Mouse (Mus musculus): ENCODE data around the gene Duxbl3. TPM values are rescaled to one million over a fixed set of nuclear protein-coding genes. Genes with fewer than 3 reads are reported as not detected.
"Not testable (repeated sequence)": the region's sequence is repeated elsewhere in the genome, so short reads cannot be mapped to it uniquely, and the experiment has no call there.

The Duxbl3 gene
- polyA plus RNA-seq (2016; fragmentation: Nextera tagmentation; extraction: Ambion mirVana), result 5.7 and 6.3 TPM in 2 replicates

DNA sequence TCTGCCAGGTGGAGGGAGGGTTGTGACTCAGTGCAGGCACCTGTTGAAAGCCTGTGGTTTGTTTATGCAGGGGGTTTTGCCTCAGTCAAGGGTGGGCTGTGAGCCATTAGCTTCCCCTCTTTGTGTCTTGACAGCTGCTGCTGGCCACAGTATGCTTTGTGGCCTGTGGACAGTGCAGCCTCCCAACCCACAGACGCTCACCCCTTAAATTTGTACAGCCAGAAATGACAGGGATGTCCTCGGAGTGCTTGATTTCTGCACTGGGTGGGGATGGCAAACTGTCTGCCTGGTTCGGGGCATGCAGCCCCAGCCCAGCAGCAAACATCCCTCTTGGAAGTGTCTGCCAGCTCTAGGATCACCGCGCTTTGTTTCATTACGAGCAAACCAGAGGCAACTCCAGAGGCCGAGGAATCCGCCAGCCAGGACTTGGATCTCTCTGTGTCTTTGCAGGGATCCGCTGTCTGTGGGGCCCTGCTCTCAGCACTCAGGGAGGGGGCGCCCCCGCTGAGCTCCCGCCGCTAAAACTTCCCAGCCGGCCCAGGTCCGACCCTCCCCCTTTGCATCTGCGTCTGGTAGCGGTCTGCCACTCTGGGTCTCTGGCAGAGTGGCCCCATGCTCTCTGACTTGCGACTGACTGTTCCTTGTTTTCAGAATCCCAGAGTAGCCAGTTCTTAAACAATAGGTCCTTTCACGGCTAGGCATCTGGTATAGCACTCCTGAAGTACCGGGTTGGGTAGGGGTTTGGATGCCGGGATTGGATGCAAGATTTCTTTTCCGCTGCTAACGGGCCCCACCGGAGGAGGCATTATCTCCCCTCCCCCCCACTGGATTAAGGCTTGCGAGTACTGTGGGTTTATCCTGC is at the start of gene Duxbl3:
Gene Duxbl3 (plus strand): TSS at position 207 of the 862 bp plus-strand sequence.
- not testable (repeated sequence) for H3K9me3 ChIP-seq; H3K27me3 ChIP-seq (ENCODE audit: insufficient read depth, poor library complexity, severe bottlenecking); DNase-seq (ENCODE audit: low spot score); H3K4me1 ChIP-seq (replicated peaks); H3K4me3 ChIP-seq; H3K27ac ChIP-seq; H3K36me3 ChIP-seq
- no CpG with 5 or more reads among the region's 25 CpGs for WGBS

- H3K4me1 ChIP-seq (replicated peaks); DNase-seq (ENCODE audit: low spot score); H3K36me3 ChIP-seq; H3K4me3 ChIP-seq; H3K9me3 ChIP-seq; H3K27ac ChIP-seq; H3K27me3 ChIP-seq (ENCODE audit: insufficient read depth, poor library complexity, severe bottlenecking): not testable (repeated sequence)
- WGBS, result no CpG with 5 or more reads among the region's 5 CpGs
Observed at GRCm38 (mm10) chr14:26216233-26217000, 41.3 kb upstream of the Duxbl3 start.

- H3K27me3 ChIP-seq (ENCODE audit: insufficient read depth, poor library complexity, severe bottlenecking); DNase-seq (ENCODE audit: low spot score); H3K27ac ChIP-seq; H3K36me3 ChIP-seq; H3K9me3 ChIP-seq; H3K4me1 ChIP-seq (replicated peaks); H3K4me3 ChIP-seq: not testable (repeated sequence)
- no CpG with 5 or more reads among the region's 2 CpGs for WGBS
Observed at GRCm38 (mm10) chr14:26237183-26237582, 20.6 kb upstream of the Duxbl3 start.

DNA sequence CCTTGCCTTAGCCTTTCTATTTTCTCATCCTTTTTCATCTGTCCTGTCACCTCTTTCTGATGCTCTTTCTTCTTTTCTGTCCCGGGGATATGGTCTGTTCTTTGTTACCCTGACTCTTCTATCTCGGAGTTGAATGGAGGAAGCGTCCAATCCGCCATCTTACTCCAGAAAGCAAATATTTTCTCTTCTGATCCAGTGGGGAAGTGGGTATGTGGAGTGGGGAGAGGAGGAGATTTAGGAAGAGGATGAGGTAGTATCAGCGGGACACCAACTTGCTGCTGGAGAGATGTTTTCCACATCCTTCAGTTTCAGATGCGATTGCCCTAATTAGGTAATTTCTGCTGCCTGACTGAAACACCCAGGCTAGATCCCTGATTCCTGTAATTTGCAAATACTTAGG is 967 bp downstream of the Duxbl3 start:
- H3K4me1 ChIP-seq (replicated peaks); H3K27ac ChIP-seq; H3K27me3 ChIP-seq (ENCODE audit: insufficient read depth, poor library complexity, severe bottlenecking); H3K4me3 ChIP-seq; H3K9me3 ChIP-seq; H3K36me3 ChIP-seq; DNase-seq (ENCODE audit: low spot score): not testable (repeated sequence)
- WGBS, result no CpG with 5 or more reads among the region's 6 CpGs

- H3K27ac ChIP-seq; H3K27me3 ChIP-seq (ENCODE audit: insufficient read depth, poor library complexity, severe bottlenecking); DNase-seq (ENCODE audit: low spot score); H3K4me3 ChIP-seq; H3K4me1 ChIP-seq (replicated peaks); H3K9me3 ChIP-seq; H3K36me3 ChIP-seq: not testable (repeated sequence)
- WGBS, result no CpG with 5 or more reads among the region's 2 CpGs
Observed at GRCm38 (mm10) chr14:26286737-26287136, 29.0 kb downstream of the Duxbl3 start.

GRCm38 (mm10) chr14:26293859-26294258 is 36.1 kb downstream of the Duxbl3 start:
- Histone ChIP-seq H3K36me3 (no peaks in the 10 kb centered on the region), H3K9me3 (no peaks in the 10 kb centered on the region), H3K4me3 (no peak overlapping the region), H3K4me1 (replicated peaks) (no peaks in the 10 kb centered on the region), H3K27ac (no peak overlapping the region), H3K27me3 (ENCODE audit: insufficient read depth, poor library complexity, severe bottlenecking) (no peaks in the 10 kb centered on the region)
- 100% methylated on average over 1 of the region's 1 CpGs for WGBS
- no peak for DNase-seq (ENCODE audit: low spot score)

DNA sequence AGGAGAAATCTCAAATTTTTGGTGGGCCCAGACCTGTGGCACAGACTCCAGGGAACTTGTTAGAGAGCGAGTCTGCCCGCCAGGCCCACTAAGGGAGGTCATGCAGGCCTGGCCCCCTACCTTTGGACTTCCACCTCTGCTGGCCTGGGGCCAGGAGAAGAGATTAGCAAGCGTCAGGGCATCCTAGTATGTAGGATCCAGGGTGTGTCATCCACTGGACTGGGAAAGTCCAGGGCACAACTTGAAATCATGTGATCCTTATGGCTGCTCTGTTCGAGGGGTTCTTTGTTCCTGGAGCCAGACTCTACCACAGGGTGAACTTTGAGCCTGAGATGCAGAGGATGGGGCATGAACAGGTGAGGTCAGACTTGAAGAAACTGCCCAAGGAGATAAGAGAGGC is 39.3 kb downstream of the Duxbl3 start:
- Histone ChIP-seq H3K27ac (no peak overlapping the region), H3K4me1 (replicated peaks) (no peaks in the 10 kb centered on the region), H3K36me3 (no peaks in the 10 kb centered on the region), H3K27me3 (ENCODE audit: insufficient read depth, poor library complexity, severe bottlenecking) (no peaks in the 10 kb centered on the region), H3K9me3 (no peaks in the 10 kb centered on the region), H3K4me3 (no peak overlapping the region)
- DNase-seq (ENCODE audit: low spot score), result no peak
- 79% methylated on average over 4 of the region's 4 CpGs for WGBS

GRCm38 (mm10) chr14:26297484-26297883 is 39.7 kb downstream of the Duxbl3 start:
- H3K4me1 ChIP-seq (replicated peaks), result no peaks in the 10 kb centered on the region
- H3K36me3 ChIP-seq, result no peaks in the 10 kb centered on the region
- H3K4me3 ChIP-seq, result no peak overlapping the region
- no peaks in the 10 kb centered on the region for H3K9me3 ChIP-seq
- no peak overlapping the region for H3K27ac ChIP-seq
- no peaks in the 10 kb centered on the region for H3K27me3 ChIP-seq (ENCODE audit: insufficient read depth, poor library complexity, severe bottlenecking)
- DNase-seq (ENCODE audit: low spot score), result no peak
- 82% methylated on average over 5 of the region's 5 CpGs for WGBS

GRCm38 (mm10) chr14:26303111-26303510 is 45.3 kb downstream of the Duxbl3 start:
- no peak overlapping the region for H3K27ac ChIP-seq
- H3K4me3 ChIP-seq, result no peak overlapping the region
- H3K36me3 ChIP-seq, result no peaks in the 10 kb centered on the region
- no peaks in the 10 kb centered on the region for H3K9me3 ChIP-seq
- 44% methylated on average over 2 of the region's 2 CpGs for WGBS
- H3K27me3 ChIP-seq (ENCODE audit: insufficient read depth, poor library complexity, severe bottlenecking), result no peaks in the 10 kb centered on the region
- H3K4me1 ChIP-seq (replicated peaks), result no peaks in the 10 kb centered on the region
- peak; percentile 31 for DNase-seq (ENCODE audit: low spot score)

DNA sequence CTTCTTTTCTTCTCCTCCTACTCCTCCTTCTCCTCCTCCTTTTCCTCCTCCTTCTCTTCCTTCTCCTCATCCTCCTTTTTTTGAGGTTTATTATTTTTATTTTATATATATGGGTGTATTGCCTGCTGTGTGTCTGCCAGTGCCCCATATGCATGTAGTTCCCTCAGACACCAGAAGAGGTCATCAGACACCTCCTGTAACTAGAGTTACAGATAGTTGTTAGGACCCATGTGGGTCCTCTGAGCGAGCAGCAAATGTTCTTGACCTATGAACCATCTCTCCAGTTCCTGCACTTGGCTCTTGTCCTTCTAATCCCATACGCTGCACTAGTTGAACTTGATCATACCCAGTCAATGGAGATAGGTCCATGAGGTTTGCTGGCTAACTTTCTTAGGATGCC is 48.3 kb downstream of the Duxbl3 start:
- no peaks in the 10 kb centered on the region for H3K27me3 ChIP-seq (ENCODE audit: insufficient read depth, poor library complexity, severe bottlenecking)
- no peak overlapping the region for H3K27ac ChIP-seq
- no peak overlapping the region for H3K4me3 ChIP-seq
- DNase-seq (ENCODE audit: low spot score), result peak; percentile 39
- H3K4me1 ChIP-seq (replicated peaks), result no peaks in the 10 kb centered on the region
- H3K36me3 ChIP-seq, result no peaks in the 10 kb centered on the region
- WGBS, result 53% methylated on average over 2 of the region's 2 CpGs
- no peaks in the 10 kb centered on the region for H3K9me3 ChIP-seq

DNA sequence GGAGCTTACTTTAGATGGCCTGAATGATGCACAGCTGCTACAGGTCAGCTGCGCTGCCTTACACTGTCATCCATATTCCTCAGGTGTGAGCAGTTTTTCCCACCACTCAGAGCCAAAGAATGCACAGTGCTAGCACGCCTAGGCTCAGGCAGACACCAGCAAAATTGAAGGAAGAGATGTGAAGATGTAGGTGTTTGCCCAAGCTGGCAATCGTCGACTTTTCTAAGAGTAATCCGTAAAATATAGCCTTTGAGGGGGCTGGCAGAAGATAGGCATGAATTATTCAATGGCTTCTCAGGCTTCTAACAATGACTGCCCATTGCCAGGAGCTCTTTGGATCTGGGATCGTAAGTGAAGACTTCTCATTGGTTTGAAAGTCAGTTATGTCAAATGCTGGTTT is 51.1 kb downstream of the Duxbl3 start:
- DNase-seq (ENCODE audit: low spot score), result no peak
- Histone ChIP-seq H3K27me3 (ENCODE audit: insufficient read depth, poor library complexity, severe bottlenecking) (no peaks in the 10 kb centered on the region), H3K36me3 (no peaks in the 10 kb centered on the region), H3K9me3 (no peaks in the 10 kb centered on the region), H3K4me3 (no peak overlapping the region), H3K27ac (no peak overlapping the region), H3K4me1 (replicated peaks) (no peaks in the 10 kb centered on the region)
- 84% methylated on average over 6 of the region's 6 CpGs for WGBS

DNA sequence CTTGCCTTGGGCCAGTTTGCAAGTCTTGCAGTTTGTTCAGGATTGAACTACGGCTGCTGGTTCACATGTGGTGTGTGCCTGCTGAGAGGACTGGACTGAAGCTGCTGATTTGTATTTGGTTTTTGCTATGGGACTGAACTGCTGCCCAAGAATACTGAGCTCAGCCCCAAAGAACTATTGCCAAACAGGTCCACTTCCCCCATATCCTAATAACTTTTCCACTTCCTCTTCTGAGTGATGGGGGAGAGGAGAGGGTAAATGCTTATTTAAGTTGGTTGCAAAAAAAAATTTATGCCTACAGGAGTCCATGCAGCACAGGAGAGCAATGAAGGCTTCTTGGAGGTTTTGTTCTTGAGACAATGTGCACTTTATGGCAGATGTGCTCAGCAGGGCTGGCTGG is 51.7 kb downstream of the Duxbl3 start:
- no peak for DNase-seq (ENCODE audit: low spot score)
- H3K4me1 ChIP-seq (replicated peaks), result no peaks in the 10 kb centered on the region
- WGBS, result 84% methylated on average over 1 of the region's 1 CpGs

GRCm38 (mm10) chr14:26316246-26316730 is 58.5 kb downstream of the Duxbl3 start:
- DNase-seq (ENCODE audit: low spot score), result no peak
- 68% methylated on average over 3 of the region's 3 CpGs for WGBS
- no peaks in the 10 kb centered on the region for H3K9me3 ChIP-seq
- H3K36me3 ChIP-seq, result no peaks in the 10 kb centered on the region
- no peaks in the 10 kb centered on the region for H3K4me1 ChIP-seq (replicated peaks)
- H3K27me3 ChIP-seq (ENCODE audit: insufficient read depth, poor library complexity, severe bottlenecking), result no peaks in the 10 kb centered on the region
- no peak overlapping the region for H3K27ac ChIP-seq
- no peak overlapping the region for H3K4me3 ChIP-seq

More for the DNA sequence above, 51.7 kb downstream of the Duxbl3 start:
- no peak overlapping the region for H3K4me3 ChIP-seq
- H3K9me3 ChIP-seq, result no peaks in the 10 kb centered on the region
- H3K27me3 ChIP-seq (ENCODE audit: insufficient read depth, poor library complexity, severe bottlenecking), result no peaks in the 10 kb centered on the region
- H3K27ac ChIP-seq, result no peak overlapping the region
- no peaks in the 10 kb centered on the region for H3K36me3 ChIP-seq
